Mouse (Mus musculus) embryo, embryonic 10 days (tissue): ENCODE results near the gene Arhgef38.

Experiments
- DNase-seq: peaks from one replicate; pipeline ENCODE4 v3.0.0-alpha.2; 2015; ENCODE audit warnings: low spot score

Gene Arhgef38

DNA sequence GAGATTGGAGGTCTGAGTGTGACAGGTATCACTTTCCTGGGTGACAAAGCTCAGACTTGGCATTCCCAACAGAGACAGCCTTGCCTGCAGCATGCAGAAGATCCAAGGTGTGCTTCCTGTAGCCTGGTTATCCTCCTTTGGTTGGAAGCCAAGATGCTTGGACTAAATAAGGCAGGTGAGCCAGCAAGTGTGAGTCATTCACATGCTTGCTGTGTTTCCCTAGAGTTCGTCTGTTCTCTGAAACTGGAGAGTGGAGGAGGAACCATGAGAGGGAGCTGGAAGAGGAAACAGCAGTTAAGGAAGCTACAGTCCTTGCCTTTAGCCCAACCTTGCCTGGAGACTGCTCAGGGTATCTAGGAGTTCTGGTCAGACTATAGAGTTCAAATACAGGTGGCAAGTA is 69.6 kb downstream of the Arhgef38 start:
- DNase-seq: no peak

DNA sequence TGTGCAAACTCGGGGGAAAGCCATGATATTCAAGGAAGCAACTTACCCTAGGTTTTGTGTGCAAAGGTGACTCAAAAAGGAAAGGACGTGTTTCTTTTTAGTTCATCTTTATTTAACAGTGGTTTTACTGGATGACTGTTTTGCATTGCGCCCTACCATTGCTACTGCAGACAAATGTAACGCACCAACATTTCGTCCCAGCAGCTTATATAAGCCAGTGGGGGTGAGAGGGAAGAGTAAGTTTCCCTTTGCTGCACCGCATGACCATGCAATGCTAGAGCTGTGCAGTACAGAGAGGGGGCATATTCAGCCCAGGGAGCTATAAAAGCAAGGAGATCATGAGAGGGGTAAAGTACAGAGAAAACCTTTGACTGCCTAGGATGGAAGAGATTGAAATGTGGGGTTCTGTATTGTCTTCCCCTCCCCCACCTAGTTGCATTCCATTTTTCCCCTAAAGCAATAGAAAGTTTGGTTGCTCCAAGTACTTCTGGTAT is 70.8 kb downstream of the Arhgef38 start:
- DNase-seq: no peak

DNA sequence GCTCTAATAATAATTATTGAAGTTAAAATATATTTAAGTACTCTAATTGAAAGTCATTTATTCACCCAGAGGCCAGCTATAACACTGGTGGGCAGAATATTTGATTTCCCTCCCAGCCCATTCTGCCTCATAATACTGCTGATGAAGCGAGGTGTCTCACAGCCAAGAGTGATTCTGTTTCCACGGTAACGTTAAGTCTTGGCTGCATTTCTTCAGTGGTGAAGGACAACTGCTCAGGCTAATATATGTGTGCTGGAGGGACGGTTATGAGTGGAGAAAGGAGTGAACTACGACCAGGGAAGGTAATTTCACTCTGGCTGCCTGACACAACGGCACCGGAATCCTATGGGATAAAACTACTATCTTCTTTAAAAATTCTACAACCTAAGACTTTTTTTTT is 71.6 kb downstream of the Arhgef38 start:
- peak; percentile 7 for DNase-seq

- no peak for DNase-seq
Measured at GRCm38 (mm10) chr3:133161407-133161806, 73.3 kb downstream of the Arhgef38 start.

DNA sequence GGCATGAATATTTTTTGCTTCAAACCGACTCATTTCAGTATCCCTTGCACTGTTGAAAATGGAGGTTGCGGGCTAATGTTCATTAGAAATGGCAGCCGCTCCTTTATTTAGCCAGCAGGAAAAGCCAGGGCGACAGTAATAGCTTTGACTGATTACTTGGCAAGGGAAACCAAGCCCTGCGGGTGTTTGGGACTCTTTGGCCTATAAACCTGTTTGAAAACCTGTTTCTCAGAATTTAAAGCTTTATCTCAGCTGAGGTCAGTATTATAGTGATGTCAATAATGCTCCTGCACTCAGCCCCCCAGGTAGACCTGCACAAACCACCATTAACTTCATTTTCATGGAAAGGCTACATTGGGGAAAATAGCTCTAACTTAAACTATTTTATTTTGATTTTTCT is 76.5 kb downstream of the Arhgef38 start:
- DNase-seq: no peak

- DNase-seq: no peak
Measured at GRCm38 (mm10) chr3:133154683-133155082, 80.1 kb downstream of the Arhgef38 start.

GRCm38 (mm10) chr3:133153629-133154028 is 81.1 kb downstream of the Arhgef38 start:
- DNase-seq: no peak

DNA sequence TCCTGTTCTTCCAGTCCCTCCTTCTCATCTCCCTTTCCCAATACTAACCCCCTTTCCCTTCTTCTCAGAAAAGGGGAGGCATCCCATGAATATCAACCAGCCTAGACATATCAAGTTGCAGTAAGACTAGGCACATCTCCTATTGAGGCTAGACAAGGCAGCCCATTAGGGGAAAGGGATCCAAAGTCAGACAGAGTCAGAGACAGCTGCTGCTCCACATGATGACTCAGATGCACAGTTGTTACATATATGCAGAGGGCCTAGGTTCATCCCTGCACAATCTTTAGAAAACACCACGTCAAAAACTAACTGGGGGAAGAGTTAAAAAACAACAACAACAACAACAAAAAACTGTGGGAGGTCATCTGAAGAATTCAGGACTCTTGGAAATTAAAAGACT is 81.9 kb downstream of the Arhgef38 start:
- DNase-seq: no peak

GRCm38 (mm10) chr3:133151629-133152028 is 83.1 kb downstream of the Arhgef38 start:
- no peak for DNase-seq

DNA sequence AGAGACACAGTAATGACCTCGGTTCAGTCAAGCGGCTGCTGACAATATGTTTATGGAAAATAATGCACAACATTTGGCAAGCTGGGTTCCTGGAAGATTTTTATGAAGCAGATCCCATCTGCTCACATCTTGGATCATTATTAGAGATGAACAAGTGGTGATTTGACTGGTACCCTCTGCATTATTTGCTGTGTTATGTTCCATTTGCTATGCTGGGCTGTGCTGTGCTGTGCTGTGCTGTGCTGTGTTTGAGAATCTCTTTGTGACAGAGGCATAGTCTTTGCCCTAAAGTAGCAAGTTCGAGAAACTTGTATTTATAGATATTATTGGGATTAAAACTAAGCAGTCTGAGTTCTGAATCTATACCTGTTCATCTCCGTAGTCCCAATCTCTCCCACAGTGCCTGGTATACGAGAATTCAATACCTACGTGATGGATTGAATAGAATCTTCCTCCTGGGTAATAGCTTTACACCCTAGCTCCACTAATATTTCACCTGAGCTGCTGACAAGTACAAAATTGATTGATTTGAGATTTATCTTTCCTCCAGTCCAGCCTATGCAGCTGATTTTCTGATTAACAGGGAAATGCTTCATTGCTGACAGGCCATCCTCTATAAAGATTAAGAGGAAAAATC is 90.1 kb downstream of the Arhgef38 start:
- no peak for DNase-seq

GRCm38 (mm10) chr3:133141877-133142276 is 92.9 kb downstream of the Arhgef38 start:
- no peak for DNase-seq

- no peak for DNase-seq
Measured at GRCm38 (mm10) chr3:133132611-133133010, 102.1 kb downstream of the Arhgef38 start.

- no peak for DNase-seq
Measured at GRCm38 (mm10) chr3:133131372-133131771, 103.4 kb downstream of the Arhgef38 start.

DNA sequence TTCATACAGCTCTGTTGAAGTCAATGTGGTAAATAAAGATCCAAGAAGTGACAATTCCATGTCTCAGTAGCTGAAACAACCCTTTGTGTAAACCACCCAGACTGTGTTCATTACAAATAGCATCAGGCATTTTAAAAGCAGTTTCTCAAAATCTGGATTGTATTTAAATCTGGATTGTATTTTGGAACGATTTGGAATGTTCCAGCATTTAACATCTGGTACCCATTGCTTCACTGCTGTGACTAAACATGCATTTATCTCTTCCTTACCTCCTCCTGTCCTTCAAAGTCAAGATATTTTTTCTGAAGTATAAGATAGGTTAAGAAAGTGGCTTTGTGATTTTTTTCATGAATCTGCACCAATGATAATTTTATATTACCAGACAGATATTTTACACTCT is 121.5 kb downstream of the Arhgef38 start:
- no peak for DNase-seq

DNA sequence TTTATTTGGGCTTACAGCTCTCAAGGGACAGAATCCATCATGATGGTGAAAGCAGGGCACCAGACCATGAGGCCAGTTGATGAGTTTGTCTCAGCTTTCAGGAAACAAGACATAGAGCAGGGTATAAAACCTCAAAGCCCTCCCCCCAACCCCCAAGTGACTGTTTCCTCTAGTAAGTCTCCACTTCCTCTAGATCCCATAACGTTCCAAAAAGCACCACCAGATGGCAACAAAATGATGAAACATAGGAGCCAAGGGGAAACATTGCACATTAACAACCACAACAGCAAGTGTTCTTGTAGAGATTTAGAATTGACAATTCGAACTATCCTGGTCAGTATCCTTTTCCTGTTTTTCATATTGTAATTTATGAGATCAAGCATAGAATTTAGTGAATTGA is 123.0 kb downstream of the Arhgef38 start:
- DNase-seq: peak; percentile 49

DNA sequence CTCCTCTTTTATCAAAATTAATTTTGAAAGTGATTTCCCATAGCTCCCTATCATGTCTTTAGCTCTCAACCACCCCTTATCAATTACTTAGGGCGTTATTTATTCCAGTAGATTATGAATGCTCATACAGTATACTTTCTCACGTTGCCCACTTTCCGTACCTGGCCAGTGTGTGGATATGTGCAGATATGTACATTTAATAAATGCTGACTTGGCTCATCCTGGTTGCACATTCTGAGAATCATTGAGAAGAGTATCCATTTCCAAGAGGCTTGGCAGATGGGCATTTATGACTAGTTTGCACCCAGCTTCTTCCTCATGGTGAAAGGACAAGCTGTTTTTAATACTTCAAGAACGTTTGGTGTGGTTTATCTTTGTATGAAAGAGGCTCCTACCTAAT is 124.9 kb downstream of the Arhgef38 start:
- DNase-seq: no peak

GRCm38 (mm10) chr3:133108731-133109130 is 126.0 kb downstream of the Arhgef38 start:
- no peak for DNase-seq

DNA sequence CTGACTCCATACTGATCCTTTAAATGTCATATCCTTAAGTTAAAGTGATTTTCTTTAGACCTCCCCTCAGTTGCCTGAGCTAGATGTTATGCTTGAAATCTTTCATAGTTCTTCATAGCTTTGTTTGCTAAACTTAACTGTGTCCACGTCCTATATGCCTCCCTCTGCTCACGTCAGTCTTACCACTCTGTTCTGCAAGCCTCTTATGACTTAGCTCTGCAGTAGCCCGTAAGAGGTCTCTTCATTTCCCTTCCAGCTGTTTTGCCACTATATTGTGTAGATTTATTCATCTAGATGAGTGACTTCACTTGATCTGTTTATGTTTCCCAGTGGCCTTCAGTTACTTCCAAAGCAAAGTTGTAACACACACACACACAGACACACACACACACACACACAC is 130.3 kb downstream of the Arhgef38 start:
- no peak for DNase-seq

DNA sequence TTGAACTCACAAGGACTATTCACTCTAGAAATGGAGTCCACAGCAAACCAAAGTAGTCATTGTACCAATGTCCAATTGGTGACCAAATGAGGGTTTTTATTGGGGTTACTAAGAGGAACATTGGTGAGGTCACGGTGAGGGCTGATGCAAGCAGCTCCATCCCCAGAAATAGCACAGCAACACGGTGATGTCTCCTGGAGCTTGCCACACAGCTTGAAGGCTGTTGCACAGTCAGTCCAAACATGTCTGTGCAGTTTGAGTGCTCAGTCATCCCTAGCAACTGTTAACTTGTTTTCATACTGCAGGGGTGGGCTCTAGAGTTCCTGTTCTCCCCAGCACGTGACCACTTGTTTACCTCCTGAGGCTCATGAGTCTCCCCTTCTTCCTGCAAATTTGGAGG is 131.0 kb downstream of the Arhgef38 start:
- no peak for DNase-seq

DNA sequence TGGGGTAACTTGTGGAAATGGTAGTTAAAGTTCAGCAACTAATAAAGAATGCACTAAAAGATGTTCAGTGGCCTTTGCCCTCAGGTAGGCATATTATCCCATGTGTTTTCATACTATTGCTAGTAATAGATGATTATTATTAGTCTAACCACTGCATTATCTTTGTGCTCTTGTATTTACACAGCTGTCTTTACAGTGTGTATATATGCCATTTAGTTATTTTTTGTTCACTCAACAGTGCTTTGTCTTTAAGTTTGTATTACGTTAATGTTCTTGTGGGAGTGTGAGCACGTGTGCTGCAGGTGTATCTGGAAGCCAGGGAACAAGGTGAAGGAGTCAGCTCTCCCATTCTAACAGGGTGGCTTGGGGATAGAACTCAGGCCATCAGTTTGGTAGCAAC is 135.8 kb downstream of the Arhgef38 start:
- DNase-seq: no peak

DNA sequence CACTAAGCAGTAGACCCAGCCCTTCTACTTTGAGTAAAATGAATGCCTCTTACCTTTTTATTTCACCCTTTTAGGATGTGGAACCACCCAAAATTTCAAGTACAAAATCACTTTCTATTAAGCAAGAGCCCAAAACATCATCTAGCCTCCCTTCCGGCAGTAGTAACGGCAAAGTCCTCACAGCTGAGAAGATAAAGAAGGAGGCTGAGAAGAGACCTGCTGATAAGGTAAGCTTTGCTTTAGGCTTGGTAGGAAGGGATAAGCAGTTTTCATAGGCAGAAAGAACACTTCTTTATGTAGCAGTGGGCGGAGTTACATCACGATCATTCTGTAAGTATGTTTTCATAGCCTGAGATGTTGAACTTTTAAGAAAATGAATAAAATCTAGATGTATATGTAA is 136.4 kb downstream of the Arhgef38 start:
- no peak for DNase-seq

- no peak for DNase-seq
Measured at GRCm38 (mm10) chr3:133097936-133098335, 136.8 kb downstream of the Arhgef38 start.

- DNase-seq: no peak
Measured at GRCm38 (mm10) chr3:133094305-133094704, 140.4 kb downstream of the Arhgef38 start.

DNA sequence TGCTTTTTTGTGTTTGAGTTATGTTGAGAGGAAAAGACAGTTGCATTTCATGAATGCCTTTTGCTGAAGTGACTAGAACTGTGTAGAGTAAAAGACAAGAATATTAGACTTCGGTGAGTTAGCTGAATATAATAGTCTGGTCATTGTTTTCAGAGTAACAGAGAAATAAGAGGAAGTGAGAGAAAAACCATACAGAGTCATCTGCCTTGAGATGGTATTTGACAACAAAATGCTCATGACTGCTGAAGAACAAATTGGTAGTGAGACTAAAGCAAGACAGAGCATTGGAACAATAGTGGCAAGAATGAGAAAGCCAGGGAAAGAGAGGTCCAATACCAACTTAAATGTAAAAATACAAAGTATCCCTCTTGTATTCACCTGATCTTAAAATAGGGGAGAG is 141.8 kb downstream of the Arhgef38 start:
- no peak for DNase-seq
